11 mouse cellular contexts compared by ENCODE assay signal in the genomic region with DNA sequence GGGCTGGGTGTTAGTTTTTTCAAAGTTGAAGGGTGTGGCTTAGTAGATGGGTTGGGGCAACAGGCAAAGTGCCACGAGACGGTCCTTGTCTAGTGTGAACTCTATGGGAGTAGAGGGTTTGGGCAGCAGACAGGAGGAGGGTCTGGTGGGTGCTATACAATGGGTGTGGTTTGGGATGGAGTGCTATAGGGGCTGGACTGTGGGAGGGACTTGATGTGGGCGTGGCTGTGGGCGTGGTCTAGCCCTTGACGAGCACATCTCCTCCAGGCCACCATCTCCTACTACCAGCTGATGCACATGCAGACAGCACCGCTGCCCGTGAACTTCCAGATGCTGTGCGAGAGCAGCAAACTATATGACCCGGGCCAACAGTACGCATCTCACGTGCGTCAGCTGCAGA. TPM values are rescaled to one million over a fixed set of nuclear protein-coding genes. Genes with fewer than 3 reads are reported as not detected.
DNase-seq lines count a peak whose midpoint lies in the region; ATAC-seq and TF ChIP-seq lines count a peak whose summit lies in the region.
"Had no signal": no experiment of that assay in that cellular context is flagged by ENCODE, and none has a peak within 500 bp of the region (broad histone marks: within the 10 kb centered on the region; RNA-seq: fewer than 3 reads in every experiment).

No protein-coding gene starts in this region.

- no peak overlapping the region for H3K4me3 ChIP-seq in hindbrain, embryonic 11.5 days (ENCODE audit: low read depth, low read length)
- no peak overlapping the region for H3K4me3 ChIP-seq in hindbrain, postnatal 0 days (ENCODE audit: low read length)
- no peak overlapping the region for H3K4me3 ChIP-seq in hindbrain, embryonic 10.5 days
- no peak overlapping the region for H3K4me3 ChIP-seq in forebrain, embryonic 14.5 days (ENCODE audit: low read depth, low read length)
- H3K4me3 ChIP-seq: layer of hippocampus, adult 2 months had no signal

- no peaks in the 10 kb centered on the region for H3K4me1 ChIP-seq in hindbrain, embryonic 11.5 days (replicated peaks; ENCODE audit: control insufficient read depth, insufficient read depth, low read length)
- no peaks in the 10 kb centered on the region for H3K4me1 ChIP-seq in hindbrain, postnatal 0 days (ENCODE audit: insufficient read depth, low read length)
- H3K4me1 ChIP-seq in hindbrain, embryonic 10.5 days (replicated peaks): peaks cover 35% of the 10 kb centered on the region
- no peaks in the 10 kb centered on the region for H3K4me1 ChIP-seq in forebrain, embryonic 14.5 days (ENCODE audit: control insufficient read depth, insufficient read depth, low read length)

- ATAC-seq in hindbrain, embryonic 11.5 days (ENCODE audit: low FRiP score): peak; percentile 49; the same call in 1 of the 2 replicates
- ATAC-seq in hindbrain, postnatal 0 days: no peak
- ATAC-seq in megakaryocyte-erythroid progenitor cell, adult 5-6 weeks (replicated peaks; ENCODE audit: low FRiP score, low TSS enrichment, poor library complexity, severe bottlenecking): peak; percentile 57
- no peak for ATAC-seq in forebrain, embryonic 14.5 days

- H3K36me3 ChIP-seq in hindbrain, embryonic 11.5 days (ENCODE audit: control insufficient read depth, insufficient read depth, low read length): no peaks in the 10 kb centered on the region
- no peaks in the 10 kb centered on the region for H3K36me3 ChIP-seq in hindbrain, postnatal 0 days (ENCODE audit: insufficient read depth, low read length)
- H3K36me3 ChIP-seq in hindbrain, embryonic 10.5 days: peaks cover 14% of the 10 kb centered on the region
- no peaks in the 10 kb centered on the region for H3K36me3 ChIP-seq in forebrain, embryonic 14.5 days (ENCODE audit: control insufficient read depth, insufficient read depth, low read length)

- no peak overlapping the region for H3K9ac ChIP-seq in hindbrain, embryonic 11.5 days (ENCODE audit: low read depth, low read length)
- H3K9ac ChIP-seq in hindbrain, postnatal 0 days (replicated peaks; ENCODE audit: low read length): no peak overlapping the region
- H3K9ac ChIP-seq in forebrain, embryonic 14.5 days (ENCODE audit: low read length): no peak overlapping the region

- H3K27ac ChIP-seq in hindbrain, embryonic 11.5 days (ENCODE audit: low read depth, low read length): no peak overlapping the region
- no peak overlapping the region for H3K27ac ChIP-seq in hindbrain, postnatal 0 days
- H3K27ac ChIP-seq in hindbrain, embryonic 10.5 days: no peak overlapping the region
- no peak overlapping the region for H3K27ac ChIP-seq in forebrain, embryonic 14.5 days (ENCODE audit: low read depth, low read length)
- H3K27ac ChIP-seq: layer of hippocampus, adult 2 months had no signal

- TF ChIP-seq CTCF in hindbrain, postnatal 0 days (IDR thresholded peaks at IDR 0.05; ENCODE audit: low read depth): no peak

- WGBS in hindbrain, embryonic 11.5 days: 61% methylated on average over 12 of the region's 12 CpGs
- 61% methylated on average over 12 of the region's 12 CpGs for WGBS in hindbrain, postnatal 0 days
- WGBS in hindbrain, embryonic 10.5 days: 68% methylated on average over 12 of the region's 12 CpGs
- WGBS in forebrain, embryonic 14.5 days: 64% methylated on average over 12 of the region's 12 CpGs

- no peak overlapping the region for H3K4me2 ChIP-seq in hindbrain, embryonic 11.5 days (replicated peaks; ENCODE audit: low read depth, low read length)
- no peak overlapping the region for H3K4me2 ChIP-seq in hindbrain, postnatal 0 days (ENCODE audit: low read depth, low read length)
- no peak overlapping the region for H3K4me2 ChIP-seq in forebrain, embryonic 14.5 days (ENCODE audit: low read length)

- no peaks in the 10 kb centered on the region for H3K27me3 ChIP-seq in hindbrain, embryonic 11.5 days (ENCODE audit: control insufficient read depth, insufficient read depth, low read length)
- no peaks in the 10 kb centered on the region for H3K27me3 ChIP-seq in hindbrain, postnatal 0 days (ENCODE audit: insufficient read depth, low read length)
- H3K27me3 ChIP-seq in hindbrain, embryonic 10.5 days (ENCODE audit: insufficient read depth, poor library complexity, severe bottlenecking): peaks cover 3% of the 10 kb centered on the region; the same call in 1 of the 2 replicates
- H3K27me3 ChIP-seq in forebrain, embryonic 14.5 days (replicated peaks; ENCODE audit: control insufficient read depth, insufficient read depth, low read length): no peaks in the 10 kb centered on the region

- H3K9me3 ChIP-seq in hindbrain, embryonic 11.5 days (ENCODE audit: control insufficient read depth, low read length): no peaks in the 10 kb centered on the region
- H3K9me3 ChIP-seq in hindbrain, postnatal 0 days (ENCODE audit: low read length): no peaks in the 10 kb centered on the region
- H3K9me3 ChIP-seq in hindbrain, embryonic 10.5 days: no peaks in the 10 kb centered on the region
- H3K9me3 ChIP-seq in forebrain, embryonic 14.5 days (replicated peaks; ENCODE audit: control insufficient read depth, low read length): no peaks in the 10 kb centered on the region

- peak; percentile 52 for DNase-seq in hindbrain, embryonic 11.5 days (ENCODE audit: low spot score)
- no peak for DNase-seq in hindbrain, postnatal 0 days (ENCODE audit: low spot score)
- DNase-seq in B cell, adult 2 months: peak; percentile 35 to 48
- DNase-seq in ZHBTc4 (ENCODE audit: low read depth, low spot score): peak; percentile 90
- no peak for DNase-seq in layer of hippocampus, postnatal 25 days (ENCODE audit: extremely low spot score in 1 of 2, low spot score in 1 of 2)
- no peak for DNase-seq in hindbrain, embryonic 10.5 days (ENCODE audit: low spot score)
- DNase-seq in forebrain, embryonic 14.5 days (ENCODE audit: low spot score): no peak
- DNase-seq: heart, postnatal 14 days; lung, postnatal 14 days had no signal

RNA-seq across cellular contexts. Expression of a gene that starts 9.4 kb away (rescaled TPM):
- polyA plus RNA-seq in hindbrain, embryonic 11.5 days (2014; fragmentation: Nextera tagmentation; extraction: Ambion mirVana): 4.1 and 4.3 TPM in 2 replicates
- 2.9 and 3.3 TPM in 2 replicates for total RNA-seq in hindbrain, postnatal 0 days (2014; rRNA removed)
- polyA plus RNA-seq in hindbrain, postnatal 0 days (2015; fragmentation: Nextera tagmentation; extraction: Ambion mirVana): 1.7 and 1.8 TPM in 2 replicates
- 76.2 and 103 TPM in 2 replicates for total RNA-seq in megakaryocyte-erythroid progenitor cell, adult 5-6 weeks (2014; fragmentation: Nextera tagmentation)
- total RNA-seq in megakaryocyte-erythroid progenitor cell, adult 5-6 weeks (2017): 52.8 and 64.4 TPM in 2 replicates
- total RNA-seq in layer of hippocampus, postnatal 25 days (2021): 1 to 10 TPM; 3.3 to 4.3 TPM
- polyA plus RNA-seq in hindbrain, embryonic 10.5 days (2016; fragmentation: Nextera tagmentation; extraction: Ambion mirVana): 8.4 and 9.0 TPM in 2 replicates
- polyA plus RNA-seq in forebrain, embryonic 14.5 days (2014; fragmentation: Nextera tagmentation; extraction: Ambion mirVana): 1.1 and 1.5 TPM in 2 replicates

RNA-seq across cellular contexts. Expression of a gene that starts 13.7 kb away (rescaled TPM):
- polyA plus RNA-seq in hindbrain, embryonic 11.5 days (2014; fragmentation: Nextera tagmentation; extraction: Ambion mirVana): 215 and 222 TPM in 2 replicates
- 93.3 and 100 TPM in 2 replicates for total RNA-seq in hindbrain, postnatal 0 days (2014; rRNA removed)
- polyA plus RNA-seq in hindbrain, postnatal 0 days (2015; fragmentation: Nextera tagmentation; extraction: Ambion mirVana): 143 TPM in 2 replicates
- 145 and 157 TPM in 2 replicates for total RNA-seq in megakaryocyte-erythroid progenitor cell, adult 5-6 weeks (2014; fragmentation: Nextera tagmentation)
- 142 and 150 TPM in 2 replicates for total RNA-seq in megakaryocyte-erythroid progenitor cell, adult 5-6 weeks (2017)
- 10 to 100 TPM; 86.6 to 91.0 TPM for total RNA-seq in layer of hippocampus, postnatal 25 days (2021)
- 261 and 268 TPM in 2 replicates for polyA plus RNA-seq in hindbrain, embryonic 10.5 days (2016; fragmentation: Nextera tagmentation; extraction: Ambion mirVana)
- 205 and 219 TPM in 2 replicates for polyA plus RNA-seq in forebrain, embryonic 14.5 days (2014; fragmentation: Nextera tagmentation; extraction: Ambion mirVana)

RNA-seq across cellular contexts. Expression of a gene that starts 21.1 kb away (rescaled TPM):
- polyA plus RNA-seq in hindbrain, embryonic 11.5 days (2014; fragmentation: Nextera tagmentation; extraction: Ambion mirVana): 543 and 552 TPM in 2 replicates
- 373 and 379 TPM in 2 replicates for total RNA-seq in hindbrain, postnatal 0 days (2014; rRNA removed)
- polyA plus RNA-seq in hindbrain, postnatal 0 days (2015; fragmentation: Nextera tagmentation; extraction: Ambion mirVana): 757 and 762 TPM in 2 replicates
- 566 and 603 TPM in 2 replicates for total RNA-seq in megakaryocyte-erythroid progenitor cell, adult 5-6 weeks (2014; fragmentation: Nextera tagmentation)
- total RNA-seq in megakaryocyte-erythroid progenitor cell, adult 5-6 weeks (2017): 483 and 498 TPM in 2 replicates
- total RNA-seq in layer of hippocampus, postnatal 25 days (2021): 100 to 1,000 TPM; 486 to 515 TPM
- 681 and 705 TPM in 2 replicates for polyA plus RNA-seq in hindbrain, embryonic 10.5 days (2016; fragmentation: Nextera tagmentation; extraction: Ambion mirVana)
- 555 and 632 TPM in 2 replicates for polyA plus RNA-seq in forebrain, embryonic 14.5 days (2014; fragmentation: Nextera tagmentation; extraction: Ambion mirVana)

RNA-seq across cellular contexts. Expression of a gene that starts 29.6 kb away (rescaled TPM):
- 2.6 TPM in 2 replicates for polyA plus RNA-seq in hindbrain, embryonic 11.5 days (2014; fragmentation: Nextera tagmentation; extraction: Ambion mirVana)
- 11.6 and 19.1 TPM in 2 replicates for total RNA-seq in hindbrain, postnatal 0 days (2014; rRNA removed)
- polyA plus RNA-seq in hindbrain, postnatal 0 days (2015; fragmentation: Nextera tagmentation; extraction: Ambion mirVana): 2.3 and 2.4 TPM in 2 replicates
- 27.0 and 32.9 TPM in 2 replicates for total RNA-seq in megakaryocyte-erythroid progenitor cell, adult 5-6 weeks (2014; fragmentation: Nextera tagmentation)
- total RNA-seq in megakaryocyte-erythroid progenitor cell, adult 5-6 weeks (2017): 11.0 and 12.1 TPM in 2 replicates
- total RNA-seq in layer of hippocampus, postnatal 25 days (2021): 10 to 100 TPM in 1 of 2 experiments, 1 to 10 TPM in 1; 9.6 to 10.2 TPM
- polyA plus RNA-seq in hindbrain, embryonic 10.5 days (2016; fragmentation: Nextera tagmentation; extraction: Ambion mirVana): 4.4 and 6.0 TPM in 2 replicates
- polyA plus RNA-seq in forebrain, embryonic 14.5 days (2014; fragmentation: Nextera tagmentation; extraction: Ambion mirVana): 2.1 and 3.1 TPM in 2 replicates

RNA-seq across cellular contexts. Expression of a gene that starts 37.5 kb away (rescaled TPM):
- 180 and 221 TPM in 2 replicates for polyA plus RNA-seq in hindbrain, embryonic 11.5 days (2014; fragmentation: Nextera tagmentation; extraction: Ambion mirVana)
- 17.2 and 17.9 TPM in 2 replicates for total RNA-seq in hindbrain, postnatal 0 days (2014; rRNA removed)
- 15.0 and 16.4 TPM in 2 replicates for polyA plus RNA-seq in hindbrain, postnatal 0 days (2015; fragmentation: Nextera tagmentation; extraction: Ambion mirVana)
- 18.0 and 24.6 TPM in 2 replicates for total RNA-seq in megakaryocyte-erythroid progenitor cell, adult 5-6 weeks (2014; fragmentation: Nextera tagmentation)
- 13.8 and 25.6 TPM in 2 replicates for total RNA-seq in megakaryocyte-erythroid progenitor cell, adult 5-6 weeks (2017)
- total RNA-seq in layer of hippocampus, postnatal 25 days (2021): 1 to 10 TPM; 5.8 to 6.0 TPM
- polyA plus RNA-seq in hindbrain, embryonic 10.5 days (2016; fragmentation: Nextera tagmentation; extraction: Ambion mirVana): 201 and 223 TPM in 2 replicates
- polyA plus RNA-seq in forebrain, embryonic 14.5 days (2014; fragmentation: Nextera tagmentation; extraction: Ambion mirVana): 33.2 and 40.0 TPM in 2 replicates

Comparison
In these comparisons a context has a peak if more than half of its experiments do, and no peak if none do; other contexts are left out.
1. ATAC-seq: peak in hindbrain, embryonic 11.5 days (single experiment) and megakaryocyte-erythroid progenitor cell, adult 5-6 weeks (single experiment); none in hindbrain, postnatal 0 days (single experiment) and forebrain, embryonic 14.5 days (single experiment).
2. DNase-seq: peak in hindbrain, embryonic 11.5 days (single experiment), B cell, adult 2 months (2 of 2) and ZHBTc4 (single experiment); none in hindbrain, postnatal 0 days (single experiment), layer of hippocampus, postnatal 25 days (0 of 2), hindbrain, embryonic 10.5 days (single experiment) and forebrain, embryonic 14.5 days (single experiment).